Mouse (Mus musculus): ENCODE results near the gene H2afj.

H2afj gene

GRCm38 (mm10) chr6:136847267-136847666 is 39.2 kb downstream of the H2afj start:
- DNase-seq (ENCODE audit: low spot score in 2 of 2): no peak

- DNase-seq (ENCODE audit: low spot score in 2 of 2): peak in 1 of 2 experiments; percentile 46
These were observed 39.7 kb downstream of the H2afj start for GRCm38 (mm10) chr6:136847790-136848189.

GRCm38 (mm10) chr6:136848399-136848798 is 40.4 kb downstream of the H2afj start:
- no peak for DNase-seq (ENCODE audit: low spot score in 2 of 2)

GRCm38 (mm10) chr6:136848971-136849370 is 40.9 kb downstream of the H2afj start:
- DNase-seq (ENCODE audit: low spot score in 2 of 2): no peak

GRCm38 (mm10) chr6:136850267-136850666 is 42.2 kb downstream of the H2afj start:
- DNase-seq (ENCODE audit: low spot score in 2 of 2): no peak

- DNase-seq (ENCODE audit: low spot score in 2 of 2): no peak
These were observed 44.3 kb downstream of the H2afj start for GRCm38 (mm10) chr6:136852348-136852747.

- no peak for DNase-seq (ENCODE audit: low spot score in 2 of 2)
These were observed 44.7 kb downstream of the H2afj start for GRCm38 (mm10) chr6:136852762-136853161.

GRCm38 (mm10) chr6:136854361-136854781 is 46.3 kb downstream of the H2afj start:
- no peak for DNase-seq (ENCODE audit: low spot score in 2 of 2)

GRCm38 (mm10) chr6:136855183-136855582 is 47.1 kb downstream of the H2afj start:
- no peak for DNase-seq (ENCODE audit: low spot score in 2 of 2)

- DNase-seq (ENCODE audit: low spot score in 2 of 2): no peak
These were observed 48.1 kb downstream of the H2afj start for GRCm38 (mm10) chr6:136856071-136856636.

- no peak for DNase-seq (ENCODE audit: low spot score in 2 of 2)
These were observed 49.3 kb downstream of the H2afj start, which contains the start of gene Art4 for GRCm38 (mm10) chr6:136857186-136857872. Gene Art4 (minus strand): TSS chr6:136857733.

GRCm38 (mm10) chr6:136857873-136858260 is 49.8 kb downstream of the H2afj start:
- DNase-seq (ENCODE audit: low spot score in 2 of 2): no peak

GRCm38 (mm10) chr6:136858420-136858819 is 50.4 kb downstream of the H2afj start:
- no peak for DNase-seq (ENCODE audit: low spot score in 2 of 2)

All from right cerebral cortex, postnatal 10 days (tissue).